Comparison of ENCODE assay signal across 10 mouse cellular contexts in genomic region chrX:161411151-161411550, GRCm38 (mm10).
"Had no signal": no experiment of that assay in that cellular context is flagged by ENCODE, and none has a peak within 500 bp of the region (broad histone marks: within the 10 kb centered on the region; RNA-seq: fewer than 3 reads in every experiment).

No protein-coding gene starts in this region.

- H3K4me2 ChIP-seq: hindbrain, embryonic 15.5 days; limb, embryonic 13.5 days; midbrain, embryonic 13.5 days had no signal

- H3K9me3 ChIP-seq: hindbrain, embryonic 15.5 days; limb, embryonic 13.5 days; midbrain, embryonic 13.5 days had no signal

- H3K4me1 ChIP-seq: hindbrain, embryonic 15.5 days; limb, embryonic 13.5 days; midbrain, embryonic 13.5 days had no signal

- ATAC-seq: inflammation-experienced regulatory T-cells, adult 6 months; intestine, postnatal 0 days; midbrain, embryonic 13.5 days had no signal

- H3K4me3 ChIP-seq: hindbrain, embryonic 15.5 days; layer of hippocampus, adult 2 months; limb, embryonic 13.5 days; midbrain, embryonic 13.5 days had no signal

- H3K27ac ChIP-seq: hindbrain, embryonic 15.5 days; layer of hippocampus, adult 2 months; limb, embryonic 13.5 days; liver, embryonic 14.5 days; midbrain, embryonic 13.5 days had no signal

- H3K27me3 ChIP-seq: hindbrain, embryonic 15.5 days had no signal

- DNase-seq: kidney, adult 8-10 months; kidney, postnatal 25 days; lung, adult 18-20 months had no signal

- H3K36me3 ChIP-seq: hindbrain, embryonic 15.5 days; limb, embryonic 13.5 days; midbrain, embryonic 13.5 days had no signal

- H3K9ac ChIP-seq: hindbrain, embryonic 15.5 days; limb, embryonic 13.5 days; liver, embryonic 14.5 days; midbrain, embryonic 13.5 days had no signal
